Mouse (Mus musculus): Measurements from ENCODE around the gene Lrrn2.

GRCm38 (mm10) chr1:132930291-132930690 lies 50.2 kb downstream of the Lrrn2 start:
- TF ChIP-seq CTCF (IDR thresholded peaks at IDR 0.05; ENCODE audit: control insufficient read depth, insufficient read depth, low read length) = no peak
- TF ChIP-seq POLR2A (IDR thresholded peaks at IDR 0.05; ENCODE audit: borderline replicate concordance, control insufficient read depth, low read depth, low read length) = no peak
